Mouse (Mus musculus) brain, embryonic 14.5 days (tissue): ENCODE measurements around the gene Dbndd1.

Experiments used
- CTCF ChIP-seq: fragments of 200-500 bp; IDR thresholded peaks from 2 replicates; pipeline ENCODE4 v1.5.1; 2012; ENCODE audit warnings: inconsistent platforms, mild to moderate bottlenecking, moderate library complexity, borderline replicate concordance; ENCODE audit not compliant: insufficient read depth, insufficient read length; ENCODE audit errors: extremely low read depth
- POLR2A ChIP-seq: fragments of 200-500 bp; IDR thresholded peaks from 2 replicates; pipeline ENCODE4 v1.6.1; 2012; ENCODE audit warnings: mild to moderate bottlenecking, inconsistent platforms, borderline replicate concordance; ENCODE audit not compliant: poor library complexity, insufficient read depth, insufficient read length, severe bottlenecking; ENCODE audit errors: extremely low read depth

DNA sequence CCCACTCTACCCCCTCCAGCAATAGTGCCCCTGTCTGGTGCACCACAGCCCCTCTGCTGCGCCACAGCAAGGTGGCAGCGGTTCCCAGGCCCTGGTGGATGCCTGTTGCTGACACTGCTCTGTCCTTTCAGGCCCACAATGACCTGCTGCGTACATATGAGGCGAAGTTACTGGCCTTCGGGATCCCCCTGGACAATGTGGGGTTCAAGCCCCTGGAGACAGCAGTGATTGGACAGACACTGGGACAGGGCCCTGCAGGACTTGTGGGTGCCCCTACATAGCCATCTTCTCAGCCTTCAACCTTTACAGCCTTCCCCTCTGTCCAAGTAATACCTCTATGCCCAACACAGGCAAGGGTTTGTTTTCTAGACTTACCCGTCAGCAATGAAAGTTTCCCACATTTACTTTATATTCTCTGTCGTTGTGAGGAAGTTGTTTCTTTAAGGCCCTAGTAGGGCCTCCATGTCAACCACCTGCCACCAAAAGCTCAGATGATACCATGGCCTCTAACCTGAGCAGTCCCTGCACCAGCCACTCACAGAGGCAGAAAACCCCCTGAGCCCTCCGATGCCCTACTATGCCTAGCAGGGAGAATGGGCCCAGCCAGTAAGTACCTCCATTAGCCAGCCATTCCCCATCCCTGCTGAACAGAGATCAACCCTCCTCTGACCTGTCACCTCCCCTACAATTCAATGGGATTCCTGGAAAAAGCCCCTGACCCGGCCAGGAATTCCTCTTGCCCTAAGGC, 21.2 kb upstream of the Dbndd1 start:
- no peak for TF ChIP-seq CTCF
- TF ChIP-seq POLR2A, result no peak
